Mouse (Mus musculus) stomach, postnatal 0 days (tissue): ENCODE measurements around the gene Panx2. TPM values are rescaled to one million over a fixed set of nuclear protein-coding genes. Genes with fewer than 3 reads are reported as not detected.

ENCODE experiments used
- ATAC-seq: fragments of 200-750 bp; cut with Nextera tagmentation; 2 replicates; pipeline ENCODE4 v1.8.0; 2017; ENCODE audit not compliant: low FRiP score, low TSS enrichment
- DNase-seq: peaks from one replicate; pipeline ENCODE4 v3.0.0-alpha.2; 2016; ENCODE audit warnings: low spot score
- H3K27ac ChIP-seq: fragments of 300-500 bp; sonication (generic); replicated peaks from 2 replicates; pipeline ENCODE4 v1.5.1; 2014; ENCODE audit warnings: mild to moderate bottlenecking, control low read depth
- H3K27me3 ChIP-seq: fragments of 300-500 bp; sonication (generic); 2 replicates; pipeline ENCODE4 v1.6.1; 2014; ENCODE audit warnings: low read length; ENCODE audit not compliant: control insufficient read depth, insufficient read depth
- H3K36me3 ChIP-seq: fragments of 300-500 bp; sonication (generic); 2 replicates; pipeline ENCODE4 v1.6.1; 2014; ENCODE audit warnings: low read length, mixed read lengths; ENCODE audit not compliant: control insufficient read depth, insufficient read depth
- H3K4me1 ChIP-seq: fragments of 300-500 bp; sonication (generic); replicated peaks from 2 replicates; pipeline ENCODE4 v1.6.1; 2014; ENCODE audit warnings: antibody characterized with exemption; ENCODE audit not compliant: control insufficient read depth, insufficient read depth
- H3K4me2 ChIP-seq: fragments of 300-500 bp; sonication (generic); replicated peaks from 2 replicates; pipeline ENCODE4 v1.6.1; 2014; ENCODE audit warnings: low read depth, mild to moderate bottlenecking, control low read depth, moderate library complexity
- H3K4me3 ChIP-seq: fragments of 300-500 bp; sonication (generic); 2 replicates; pipeline ENCODE4 v1.5.1; 2014; ENCODE audit warnings: low read depth, low read length, control low read depth
- H3K9ac ChIP-seq: fragments of 300-500 bp; sonication (generic); 2 replicates; pipeline ENCODE4 v1.6.1; 2014; ENCODE audit warnings: mild to moderate bottlenecking, low read length, control low read depth, mixed read lengths
- H3K9me3 ChIP-seq: fragments of 300-500 bp; sonication (generic); 2 replicates; pipeline ENCODE4 v1.6.1; 2016; ENCODE audit warnings: low read length; ENCODE audit not compliant: control insufficient read depth
- CTCF ChIP-seq: IDR thresholded peaks from 2 replicates; pipeline ENCODE4 v1.5.1; 2016; ENCODE audit warnings: antibody characterized with exemption, low read depth, mild to moderate bottlenecking, moderate library complexity
- EP300 ChIP-seq: optimal IDR thresholded peaks from 2 replicates; pipeline ENCODE3; 2016; ENCODE audit warnings: antibody characterized with exemption
- WGBS: fragments of 180-500 bp; shearing (Covaris S2); extraction: QIAGEN DNeasy Blood & Tissue Kit; methylation state at CpG from one replicate; pipeline ENCODE4 v1.1.7; 2014; 5-methylcytosine and 5-hydroxymethylcytosine counted together
- polyA plus RNA-seq: library from polyadenylated mRNA; unstranded; fragments of >200 nt; fragmentation: Nextera tagmentation; extraction: Ambion mirVana; gene quantifications from 2 replicates; pipeline ENCODE4 v1.2.1, GENCODE M21; 2015

The Panx2 gene
- polyA plus RNA-seq, 1 experiment from 2014 or later, result 0.79 TPM

DNA sequence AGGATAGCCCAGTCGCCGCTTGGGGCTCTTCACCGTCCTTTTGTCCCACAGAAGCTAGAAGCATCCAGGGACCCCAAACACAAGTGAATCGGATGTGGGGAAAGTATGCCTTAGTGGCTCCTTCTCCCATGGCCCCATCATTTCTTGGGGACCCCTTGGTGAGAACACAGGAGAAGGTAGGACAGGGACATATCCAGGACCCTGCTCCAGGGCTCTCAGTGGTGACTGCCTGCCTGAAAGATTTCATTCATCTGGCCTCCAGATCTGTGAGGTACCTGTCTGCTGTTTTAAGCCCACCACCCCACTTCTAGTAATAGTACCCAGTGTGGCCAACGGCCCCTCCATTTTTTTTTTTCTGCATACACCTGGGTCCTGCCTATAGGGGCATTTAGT, 3.0 kb downstream of the Panx2 start:
- no peak overlapping the region for H3K4me2 ChIP-seq
- TF ChIP-seq EP300, result no peak
- TF ChIP-seq CTCF, result no peak
- peaks cover 2% of the 10 kb centered on the region; the same call in 1 of the 2 replicates for H3K27me3 ChIP-seq
- no peak overlapping the region for H3K4me3 ChIP-seq
- H3K27ac ChIP-seq, result no peak overlapping the region
- H3K9me3 ChIP-seq, result no peaks in the 10 kb centered on the region
- no peak for DNase-seq
- no peaks in the 10 kb centered on the region for H3K36me3 ChIP-seq
- WGBS, result 88% methylated on average over 5 of the region's 5 CpGs
- no peak overlapping the region for H3K9ac ChIP-seq
- no peaks in the 10 kb centered on the region for H3K4me1 ChIP-seq
- no peak for ATAC-seq

DNA sequence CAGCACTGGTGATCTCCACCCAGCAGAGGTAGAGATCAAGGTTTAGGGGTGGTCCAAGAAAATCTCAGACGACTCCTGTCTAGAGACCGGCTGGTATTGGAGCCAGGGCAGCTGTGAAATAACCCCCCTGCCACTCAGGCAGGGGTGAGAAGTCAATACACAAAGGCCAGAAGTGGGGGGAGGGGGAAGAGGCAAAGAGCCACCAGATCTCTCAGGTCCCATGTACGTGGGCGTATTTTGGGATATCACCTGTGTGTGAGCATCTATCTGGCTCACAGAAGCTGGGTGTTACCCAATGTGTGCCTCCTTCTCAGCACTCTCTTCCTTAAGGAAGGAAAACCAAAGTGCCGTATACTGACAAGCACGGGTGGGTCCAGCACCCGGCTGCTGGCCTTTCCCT, 3.5 kb downstream of the Panx2 start:
- Histone ChIP-seq H3K4me1 (no peaks in the 10 kb centered on the region), H3K9me3 (no peaks in the 10 kb centered on the region), H3K4me2 (no peak overlapping the region), H3K9ac (no peak overlapping the region), H3K36me3 (no peaks in the 10 kb centered on the region), H3K4me3 (no peak overlapping the region), H3K27ac (no peak overlapping the region), H3K27me3 (peaks cover 2% of the 10 kb centered on the region; the same call in 1 of the 2 replicates)
- TF ChIP-seq CTCF (no peak), EP300 (no peak)
- DNase-seq (no peak), ATAC-seq (no peak)
- 65% methylated on average over 7 of the region's 7 CpGs for WGBS

DNA sequence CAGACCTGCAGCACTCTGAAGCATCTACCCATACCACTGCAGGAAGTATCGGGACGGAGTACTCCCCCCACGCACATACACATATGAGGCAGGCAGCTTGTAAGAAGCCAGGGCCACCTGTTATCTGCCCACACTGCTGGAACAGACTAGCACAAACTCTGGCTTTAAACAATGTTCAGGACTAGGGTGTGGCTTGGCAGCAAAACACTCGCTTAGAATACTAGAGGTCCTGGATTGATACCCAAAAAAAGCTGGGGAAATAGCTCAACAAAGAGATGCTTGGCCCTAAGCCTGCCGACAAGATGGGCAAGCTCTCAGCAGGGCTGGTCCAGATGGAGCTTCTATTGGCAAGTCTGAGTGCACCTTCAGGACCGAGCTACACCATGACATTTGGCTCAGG, 4.0 kb downstream of the Panx2 start:
- Histone ChIP-seq H3K4me1 (no peaks in the 10 kb centered on the region), H3K9me3 (no peaks in the 10 kb centered on the region), H3K36me3 (no peaks in the 10 kb centered on the region), H3K27me3 (peaks cover 2% of the 10 kb centered on the region; the same call in 1 of the 2 replicates), H3K4me2 (no peak overlapping the region), H3K27ac (no peak overlapping the region), H3K4me3 (no peak overlapping the region), H3K9ac (no peak overlapping the region)
- TF ChIP-seq CTCF (no peak), EP300 (no peak)
- whole genome bisulfite sequencing, result 66% methylated on average over 6 of the region's 6 CpGs
- no peak for ATAC-seq
- no peak for DNase-seq

DNA sequence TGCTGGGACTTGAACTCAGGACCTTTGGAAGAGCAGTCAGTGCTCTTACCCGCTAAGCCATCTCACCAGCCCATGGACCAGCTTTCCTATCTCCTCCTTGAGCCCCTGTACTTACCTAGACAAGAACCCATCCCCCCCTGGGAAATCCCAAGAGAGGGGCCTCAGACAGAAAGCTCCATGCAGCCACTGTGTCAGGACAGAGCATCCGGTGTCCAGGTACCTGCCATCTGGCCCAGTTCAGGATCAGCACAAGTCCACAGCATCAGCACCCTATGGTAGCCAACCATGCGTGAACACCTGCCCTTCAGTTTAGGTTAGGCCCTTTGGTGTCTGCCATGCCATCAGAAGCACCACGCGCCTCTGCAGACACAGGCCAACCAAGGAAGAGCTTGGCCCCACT, 5.4 kb downstream of the Panx2 start:
- Histone ChIP-seq H3K36me3 (no peaks in the 10 kb centered on the region), H3K4me3 (no peak overlapping the region), H3K4me1 (no peaks in the 10 kb centered on the region), H3K9ac (no peak overlapping the region), H3K27ac (no peak overlapping the region), H3K9me3 (no peaks in the 10 kb centered on the region), H3K4me2 (no peak overlapping the region), H3K27me3 (peaks cover 2% of the 10 kb centered on the region; the same call in 1 of the 2 replicates)
- no peak for TF ChIP-seq EP300
- no peak for TF ChIP-seq CTCF
- WGBS, result 92% methylated on average over 5 of the region's 5 CpGs
- DNase-seq (no peak), ATAC-seq (no peak)

DNA sequence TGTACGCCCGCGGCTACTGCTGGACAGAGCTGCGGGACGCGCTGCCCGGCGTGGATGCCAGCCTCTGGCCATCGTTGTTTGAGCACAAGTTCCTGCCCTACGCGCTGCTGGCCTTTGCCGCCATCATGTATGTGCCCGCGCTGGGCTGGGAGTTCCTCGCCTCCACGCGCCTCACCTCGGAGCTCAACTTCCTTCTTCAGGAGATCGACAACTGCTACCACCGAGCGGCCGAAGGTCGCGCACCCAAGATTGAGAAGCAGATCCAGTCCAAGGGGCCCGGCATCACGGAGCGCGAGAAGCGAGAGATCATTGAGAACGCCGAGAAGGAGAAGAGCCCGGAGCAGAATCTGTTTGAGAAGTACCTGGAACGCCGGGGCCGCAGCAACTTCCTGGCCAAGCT, 8.1 kb downstream of the Panx2 start:
- no peak overlapping the region for H3K27ac ChIP-seq
- DNase-seq (no peak), ATAC-seq (no peak)
- peak overlapping the region; percentile 42 for H3K4me2 ChIP-seq
- peaks cover 2% of the 10 kb centered on the region; the same call in 1 of the 2 replicates for H3K27me3 ChIP-seq
- 0 out of 2 replicates have a peak overlapping the region, but pooled peaks have one; percentile 27 for H3K9ac ChIP-seq
- no peaks in the 10 kb centered on the region for H3K9me3 ChIP-seq
- 0 out of 2 replicates have a peak overlapping the region, but pooled peaks have one; percentile 13 for H3K4me3 ChIP-seq
- no peaks in the 10 kb centered on the region for H3K4me1 ChIP-seq
- TF ChIP-seq CTCF (no peak), EP300 (no peak)
- WGBS, result 22% methylated on average over 35 of the region's 35 CpGs
- no peaks in the 10 kb centered on the region for H3K36me3 ChIP-seq

DNA sequence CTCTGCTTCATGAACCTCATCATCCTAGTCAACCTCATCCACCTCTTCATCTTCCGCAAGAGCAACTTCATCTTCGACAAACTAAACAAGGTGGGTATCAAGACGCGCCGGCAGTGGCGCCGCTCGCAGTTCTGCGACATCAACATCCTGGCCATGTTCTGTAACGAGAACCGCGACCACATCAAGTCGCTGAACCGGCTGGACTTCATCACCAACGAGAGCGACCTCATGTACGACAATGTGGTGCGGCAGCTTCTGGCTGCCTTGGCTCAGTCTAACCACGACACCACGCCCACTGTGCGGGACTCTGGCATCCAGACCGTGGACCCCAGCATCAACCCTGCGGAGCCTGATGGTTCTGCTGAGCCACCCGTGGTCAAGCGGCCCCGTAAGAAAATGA, 8.7 kb downstream of the Panx2 start:
- no peak overlapping the region for H3K9ac ChIP-seq
- no peaks in the 10 kb centered on the region for H3K9me3 ChIP-seq
- TF ChIP-seq CTCF (no peak), EP300 (no peak)
- DNase-seq, result no peak
- 28% methylated on average over 26 of the region's 26 CpGs for WGBS
- peak overlapping the region; percentile 42; the same call in 1 of the 2 replicates for H3K4me2 ChIP-seq
- no peak overlapping the region for H3K27ac ChIP-seq
- H3K27me3 ChIP-seq, result peaks cover 2% of the 10 kb centered on the region; the same call in 1 of the 2 replicates
- H3K4me1 ChIP-seq, result no peaks in the 10 kb centered on the region
- ATAC-seq, result no peak
- H3K36me3 ChIP-seq, result no peaks in the 10 kb centered on the region
- 0 out of 2 replicates have a peak overlapping the region, but pooled peaks have one; percentile 13 for H3K4me3 ChIP-seq
